Mouse (Mus musculus): ENCODE measurements around the gene Dip2b.

- TF ChIP-seq TCF3 (IDR thresholded peaks at IDR 0.05; ENCODE audit: insufficient read length, low read depth), result no peak
- TF ChIP-seq MYOD1 (IDR thresholded peaks at IDR 0.05; ENCODE audit: control insufficient read depth in 1 of 3, insufficient read length in 2 of 3, low read depth in 2 of 3), result no peak
- TF ChIP-seq POLR2A (IDR thresholded peaks at IDR 0.05; ENCODE audit: insufficient read length, low read depth), result no peak
- TF ChIP-seq CEBPB (IDR thresholded peaks at IDR 0.05; ENCODE audit: insufficient read depth, poor library complexity, severe bottlenecking), result no peak
- TF ChIP-seq POLR2AphosphoS2 (IDR thresholded peaks at IDR 0.05; ENCODE audit: insufficient read length, low read depth), result no peak
- no peak for TF ChIP-seq SRF (IDR thresholded peaks at IDR 0.05; ENCODE audit: control insufficient read depth, insufficient read length, low read depth)
These were observed 33.7 kb upstream of the Dip2b start for GRCm38 (mm10) chr15:100004677-100005273.

Data from myocyte (in vitro differentiated cells).